Mouse (Mus musculus): Measurements from ENCODE around the gene Acp6.

DNA sequence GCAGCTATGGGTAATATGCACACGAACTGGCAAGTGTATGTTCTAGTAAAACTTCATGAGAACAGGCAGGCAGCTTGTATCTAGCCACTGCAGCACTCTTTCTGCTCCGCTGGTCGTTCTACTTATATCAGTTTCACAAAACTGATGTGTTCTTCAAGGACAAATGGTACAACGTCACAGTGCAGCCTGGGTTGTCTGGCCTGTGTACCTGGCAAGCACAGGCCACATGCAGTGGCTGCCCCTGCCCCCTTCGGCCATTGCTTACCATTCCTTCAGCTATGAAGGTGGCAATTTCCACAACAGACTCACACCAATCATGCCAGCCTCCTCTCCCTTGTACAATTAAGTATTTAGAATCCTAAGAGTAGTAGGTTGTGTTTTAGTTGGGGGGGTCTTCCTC, 14.1 kb downstream of the Acp6 start:
- TF ChIP-seq CTCF (IDR thresholded peaks at IDR 0.05; ENCODE audit: insufficient read depth, low read length) (no peak), POLR2A (IDR thresholded peaks at IDR 0.05; ENCODE audit: borderline replicate concordance, extremely low read depth, low read depth, low read length) (no peak)

Measured in lung, adult 2 months (tissue).